Mouse (Mus musculus): ENCODE data around the gene Sh3bp4.

DNA sequence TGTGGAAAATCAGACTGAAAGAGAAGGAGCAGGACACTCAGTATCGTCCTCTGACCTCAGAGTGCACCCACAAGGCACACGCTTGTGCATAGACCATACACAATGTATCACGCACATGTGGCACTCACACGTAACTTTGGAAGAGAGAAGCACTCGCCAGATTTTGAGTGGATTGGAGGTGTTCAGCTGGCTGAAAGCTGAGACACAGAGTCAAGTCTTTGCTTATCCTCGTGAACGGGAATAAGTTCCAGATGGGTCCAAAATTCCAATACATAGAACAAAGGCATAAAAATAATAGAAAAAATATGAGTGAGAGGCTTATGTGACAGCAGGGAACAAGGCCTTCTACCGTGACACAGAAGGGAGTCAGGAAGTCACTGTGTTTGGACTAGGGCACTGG, 36.6 kb upstream of the Sh3bp4 start:
- no peak for TF ChIP-seq CTCF (IDR thresholded peaks at IDR 0.05; ENCODE audit: borderline replicate concordance, insufficient read depth, low read depth, low read length)
- TF ChIP-seq POLR2A (IDR thresholded peaks at IDR 0.05; ENCODE audit: borderline replicate concordance, insufficient read depth, low read length): no peak
